Mouse (Mus musculus): Measurements from ENCODE around the gene Pcsk1n. TPM values are rescaled to one million over a fixed set of nuclear protein-coding genes. Genes with fewer than 3 reads are reported as not detected.

The Pcsk1n gene
- total and polyA plus RNA-seq, 2 experiments from 2014 or later = 161 to 561 TPM

- DNase-seq (ENCODE audit: low spot score) (no peak), ATAC-seq (ENCODE audit: low FRiP score) (no peak)
- Histone ChIP-seq H3K4me3 (ENCODE audit: low read depth, low read length) (no peak overlapping the region), H3K36me3 (ENCODE audit: insufficient read depth, low read length) (no peaks in the 10 kb centered on the region), H3K4me2 (ENCODE audit: low read depth, low read length, poor library complexity, severe bottlenecking) (no peak overlapping the region), H3K27ac (ENCODE audit: low read depth, low read length) (no peak overlapping the region), H3K27me3 (ENCODE audit: insufficient read depth, low read length) (no peaks in the 10 kb centered on the region), H3K9ac (replicated peaks; ENCODE audit: low read length, poor library complexity, severe bottlenecking) (no peak overlapping the region), H3K9me3 (ENCODE audit: low read length) (no peaks in the 10 kb centered on the region), H3K4me1 (ENCODE audit: insufficient read depth, low read length) (no peaks in the 10 kb centered on the region)
- TF ChIP-seq CTCF (IDR thresholded peaks at IDR 0.05) = no peak
- WGBS = 78% methylated on average over 8 of the region's 8 CpGs
These were observed 48.6 kb downstream of the Pcsk1n start for GRCm38 (mm10) chrX:7968226-7968625.

- no peak overlapping the region for H3K9ac ChIP-seq (replicated peaks; ENCODE audit: low read length, poor library complexity, severe bottlenecking)
- no peak overlapping the region for H3K4me3 ChIP-seq (ENCODE audit: low read depth, low read length)
- no peaks in the 10 kb centered on the region for H3K4me1 ChIP-seq (ENCODE audit: insufficient read depth, low read length)
- TF ChIP-seq CTCF (IDR thresholded peaks at IDR 0.05) = no peak
- ATAC-seq (ENCODE audit: low FRiP score) (no peak), DNase-seq (ENCODE audit: low spot score) (no peak)
- no peaks in the 10 kb centered on the region for H3K36me3 ChIP-seq (ENCODE audit: insufficient read depth, low read length)
- H3K9me3 ChIP-seq (ENCODE audit: low read length) = no peaks in the 10 kb centered on the region
- no peaks in the 10 kb centered on the region for H3K27me3 ChIP-seq (ENCODE audit: insufficient read depth, low read length)
- no peak overlapping the region for H3K27ac ChIP-seq (ENCODE audit: low read depth, low read length)
- WGBS = 91% methylated on average over 3 of the region's 3 CpGs
- no peak overlapping the region for H3K4me2 ChIP-seq (ENCODE audit: low read depth, low read length, poor library complexity, severe bottlenecking)
These were observed 49.3 kb downstream of the Pcsk1n start for GRCm38 (mm10) chrX:7968899-7969298.

DNA sequence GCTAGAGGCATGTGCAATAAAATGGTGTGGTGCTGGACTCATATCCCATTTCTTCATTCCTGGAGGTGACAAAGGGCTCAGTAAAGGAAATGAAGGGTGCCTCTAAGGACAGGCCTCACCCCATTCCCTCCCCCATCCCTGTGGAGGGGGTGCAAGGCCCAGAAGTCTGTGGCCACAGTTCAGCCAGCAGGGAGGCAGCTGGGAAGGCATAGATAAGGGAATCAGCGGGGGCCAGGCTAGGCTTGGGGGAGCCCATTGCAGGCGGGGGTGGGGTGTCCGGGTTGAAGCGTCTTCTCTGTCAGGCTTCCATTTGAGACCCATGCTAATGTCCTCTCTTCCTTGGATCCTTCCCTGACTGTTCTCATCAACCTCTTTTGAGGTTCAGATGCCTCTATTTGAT is 51.7 kb downstream of the Pcsk1n start:
- Histone ChIP-seq H3K27me3 (ENCODE audit: insufficient read depth, low read length) (no peaks in the 10 kb centered on the region), H3K9me3 (ENCODE audit: low read length) (no peaks in the 10 kb centered on the region), H3K27ac (ENCODE audit: low read depth, low read length) (no peak overlapping the region), H3K9ac (replicated peaks; ENCODE audit: low read length, poor library complexity, severe bottlenecking) (no peak overlapping the region), H3K4me2 (ENCODE audit: low read depth, low read length, poor library complexity, severe bottlenecking) (no peak overlapping the region), H3K4me3 (ENCODE audit: low read depth, low read length) (no peak overlapping the region), H3K4me1 (ENCODE audit: insufficient read depth, low read length) (no peaks in the 10 kb centered on the region), H3K36me3 (ENCODE audit: insufficient read depth, low read length) (no peaks in the 10 kb centered on the region)
- no peak for ATAC-seq (ENCODE audit: low FRiP score)
- TF ChIP-seq CTCF (IDR thresholded peaks at IDR 0.05) = no peak
- 63% methylated on average over 4 of the region's 4 CpGs for WGBS
- DNase-seq (ENCODE audit: low spot score) = no peak

Other genes with a start within 250 kb of the Pcsk1n start
- gene Plp2, start 248.4 kb upstream of the Pcsk1n start, total RNA-seq (2014; rRNA removed) = 9.1 and 16.4 TPM in 2 replicates
- gene Plp2, start 248.4 kb upstream of the Pcsk1n start, polyA plus RNA-seq (2015; fragmentation: Nextera tagmentation; extraction: Ambion mirVana) = 18.9 and 20.0 TPM in 2 replicates
- not detected in 2 replicates for gene Magix, start 238.6 kb upstream of the Pcsk1n start, total RNA-seq (2014; rRNA removed)
- 0.07 and 0.13 TPM in 2 replicates for gene Magix, start 238.6 kb upstream of the Pcsk1n start, polyA plus RNA-seq (2015; fragmentation: Nextera tagmentation; extraction: Ambion mirVana)
- gene Gpkow, start 222.7 kb upstream of the Pcsk1n start, total RNA-seq (2014; rRNA removed) = 11.9 and 25.1 TPM in 2 replicates
- gene Gpkow, start 222.7 kb upstream of the Pcsk1n start, polyA plus RNA-seq (2015; fragmentation: Nextera tagmentation; extraction: Ambion mirVana) = 41.6 and 42.3 TPM in 2 replicates
- 34.6 and 42.0 TPM in 2 replicates for gene Wdr45, start 205.5 kb upstream of the Pcsk1n start, total RNA-seq (2014; rRNA removed)
- 27.2 and 30.5 TPM in 2 replicates for gene Wdr45, start 205.5 kb upstream of the Pcsk1n start, polyA plus RNA-seq (2015; fragmentation: Nextera tagmentation; extraction: Ambion mirVana)
- 0.71 TPM in 1 of 2 replicates, not detected in the other for gene Gm45208, start 197.6 kb upstream of the Pcsk1n start, total RNA-seq (2014; rRNA removed)
- not detected in 2 replicates for gene Gm45208, start 197.6 kb upstream of the Pcsk1n start, polyA plus RNA-seq (2015; fragmentation: Nextera tagmentation; extraction: Ambion mirVana)
- gene Praf2, start 191.4 kb upstream of the Pcsk1n start, total RNA-seq (2014; rRNA removed) = 110 and 134 TPM in 2 replicates
- gene Praf2, start 191.4 kb upstream of the Pcsk1n start, polyA plus RNA-seq (2015; fragmentation: Nextera tagmentation; extraction: Ambion mirVana) = 136 and 146 TPM in 2 replicates
- 272 and 352 TPM in 2 replicates for gene Ccdc120, start 168.9 kb upstream of the Pcsk1n start, total RNA-seq (2014; rRNA removed)
- 64.9 and 71.6 TPM in 2 replicates for gene Ccdc120, start 168.9 kb upstream of the Pcsk1n start, polyA plus RNA-seq (2015; fragmentation: Nextera tagmentation; extraction: Ambion mirVana)
- 21.0 and 22.3 TPM in 2 replicates for gene Tfe3, start 157.3 kb upstream of the Pcsk1n start, total RNA-seq (2014; rRNA removed)
- 20.0 and 21.0 TPM in 2 replicates for gene Tfe3, start 157.3 kb upstream of the Pcsk1n start, polyA plus RNA-seq (2015; fragmentation: Nextera tagmentation; extraction: Ambion mirVana)
- 27.2 and 36.3 TPM in 2 replicates for gene Gripap1, start 130.1 kb upstream of the Pcsk1n start, total RNA-seq (2014; rRNA removed)
- 63.9 and 68.4 TPM in 2 replicates for gene Gripap1, start 130.1 kb upstream of the Pcsk1n start, polyA plus RNA-seq (2015; fragmentation: Nextera tagmentation; extraction: Ambion mirVana)
- gene Kcnd1, start 97.5 kb upstream of the Pcsk1n start, total RNA-seq (2014; rRNA removed) = 3.1 and 5.2 TPM in 2 replicates
- gene Kcnd1, start 97.5 kb upstream of the Pcsk1n start, polyA plus RNA-seq (2015; fragmentation: Nextera tagmentation; extraction: Ambion mirVana) = 4.6 and 5.3 TPM in 2 replicates
- 61.2 and 68.3 TPM in 2 replicates for gene Otud5, start 78.5 kb upstream of the Pcsk1n start, total RNA-seq (2014; rRNA removed)
- gene Otud5, start 78.5 kb upstream of the Pcsk1n start, polyA plus RNA-seq (2015; fragmentation: Nextera tagmentation; extraction: Ambion mirVana) = 37.0 and 39.6 TPM in 2 replicates
- gene Pim2, start 41.6 kb upstream of the Pcsk1n start, total RNA-seq (2014; rRNA removed) = 12.7 and 17.4 TPM in 2 replicates
- 20.4 and 20.9 TPM in 2 replicates for gene Pim2, start 41.6 kb upstream of the Pcsk1n start, polyA plus RNA-seq (2015; fragmentation: Nextera tagmentation; extraction: Ambion mirVana)
- gene Slc35a2, start 35.8 kb upstream of the Pcsk1n start, total RNA-seq (2014; rRNA removed) = 50.2 and 67.0 TPM in 2 replicates
- 42.9 and 46.2 TPM in 2 replicates for gene Slc35a2, start 35.8 kb upstream of the Pcsk1n start, polyA plus RNA-seq (2015; fragmentation: Nextera tagmentation; extraction: Ambion mirVana)
- gene Pqbp1, start 20.6 kb upstream of the Pcsk1n start, total RNA-seq (2014; rRNA removed) = 136 and 143 TPM in 2 replicates
- 232 and 234 TPM in 2 replicates for gene Pqbp1, start 20.6 kb upstream of the Pcsk1n start, polyA plus RNA-seq (2015; fragmentation: Nextera tagmentation; extraction: Ambion mirVana)
- gene Timm17b, start 20.5 kb upstream of the Pcsk1n start, total RNA-seq (2014; rRNA removed) = 42.6 and 43.4 TPM in 2 replicates
- gene Timm17b, start 20.5 kb upstream of the Pcsk1n start, polyA plus RNA-seq (2015; fragmentation: Nextera tagmentation; extraction: Ambion mirVana) = 141 and 145 TPM in 2 replicates
- gene Gm10491, start 12.0 kb upstream of the Pcsk1n start, total RNA-seq (2014; rRNA removed) = not detected in 2 replicates
- not detected in 2 replicates for gene Gm10491, start 12.0 kb upstream of the Pcsk1n start, polyA plus RNA-seq (2015; fragmentation: Nextera tagmentation; extraction: Ambion mirVana)
- not detected in 2 replicates for gene Gm10490, start 10.3 kb upstream of the Pcsk1n start, total RNA-seq (2014; rRNA removed)
- gene Gm10490, start 10.3 kb upstream of the Pcsk1n start, polyA plus RNA-seq (2015; fragmentation: Nextera tagmentation; extraction: Ambion mirVana) = not detected in 2 replicates
- gene Eras, start 8.8 kb downstream of the Pcsk1n start, total RNA-seq (2014; rRNA removed) = not detected in 2 replicates
- not detected in 2 replicates for gene Eras, start 8.8 kb downstream of the Pcsk1n start, polyA plus RNA-seq (2015; fragmentation: Nextera tagmentation; extraction: Ambion mirVana)
- gene Hdac6, start 28.1 kb downstream of the Pcsk1n start, total RNA-seq (2014; rRNA removed) = 103 and 111 TPM in 2 replicates
- gene Hdac6, start 28.1 kb downstream of the Pcsk1n start, polyA plus RNA-seq (2015; fragmentation: Nextera tagmentation; extraction: Ambion mirVana) = 65.5 and 68.3 TPM in 2 replicates
- not detected in 2 replicates for gene Gata1, start 58.2 kb downstream of the Pcsk1n start, total RNA-seq (2014; rRNA removed)
- gene Gata1, start 58.2 kb downstream of the Pcsk1n start, polyA plus RNA-seq (2015; fragmentation: Nextera tagmentation; extraction: Ambion mirVana) = not detected in 2 replicates
- gene Glod5, start 98.7 kb downstream of the Pcsk1n start, total RNA-seq (2014; rRNA removed) = 2.4 TPM in 1 of 2 replicates, not detected in the other
- 0.81 and 1.1 TPM in 2 replicates for gene Glod5, start 98.7 kb downstream of the Pcsk1n start, polyA plus RNA-seq (2015; fragmentation: Nextera tagmentation; extraction: Ambion mirVana)
- gene Suv39h1, start 154.9 kb downstream of the Pcsk1n start, total RNA-seq (2014; rRNA removed) = 32.0 and 45.0 TPM in 2 replicates
- gene Suv39h1, start 154.9 kb downstream of the Pcsk1n start, polyA plus RNA-seq (2015; fragmentation: Nextera tagmentation; extraction: Ambion mirVana) = 34.8 and 35.4 TPM in 2 replicates
- gene Was, start 170.7 kb downstream of the Pcsk1n start, total RNA-seq (2014; rRNA removed) = 0.52 and 0.60 TPM in 2 replicates
- gene Was, start 170.7 kb downstream of the Pcsk1n start, polyA plus RNA-seq (2015; fragmentation: Nextera tagmentation; extraction: Ambion mirVana) = 0.15 and 0.30 TPM in 2 replicates
- gene Wdr13, start 213.1 kb downstream of the Pcsk1n start, total RNA-seq (2014; rRNA removed) = 324 and 337 TPM in 2 replicates
- 59.9 and 60.4 TPM in 2 replicates for gene Wdr13, start 213.1 kb downstream of the Pcsk1n start, polyA plus RNA-seq (2015; fragmentation: Nextera tagmentation; extraction: Ambion mirVana)
- gene Rbm3, start 226.1 kb downstream of the Pcsk1n start, total RNA-seq (2014; rRNA removed) = 371 and 394 TPM in 2 replicates
- gene Rbm3, start 226.1 kb downstream of the Pcsk1n start, polyA plus RNA-seq (2015; fragmentation: Nextera tagmentation; extraction: Ambion mirVana) = 429 and 432 TPM in 2 replicates